Comparison of ENCODE assay signal across 8 mouse cellular contexts in the genomic region with DNA sequence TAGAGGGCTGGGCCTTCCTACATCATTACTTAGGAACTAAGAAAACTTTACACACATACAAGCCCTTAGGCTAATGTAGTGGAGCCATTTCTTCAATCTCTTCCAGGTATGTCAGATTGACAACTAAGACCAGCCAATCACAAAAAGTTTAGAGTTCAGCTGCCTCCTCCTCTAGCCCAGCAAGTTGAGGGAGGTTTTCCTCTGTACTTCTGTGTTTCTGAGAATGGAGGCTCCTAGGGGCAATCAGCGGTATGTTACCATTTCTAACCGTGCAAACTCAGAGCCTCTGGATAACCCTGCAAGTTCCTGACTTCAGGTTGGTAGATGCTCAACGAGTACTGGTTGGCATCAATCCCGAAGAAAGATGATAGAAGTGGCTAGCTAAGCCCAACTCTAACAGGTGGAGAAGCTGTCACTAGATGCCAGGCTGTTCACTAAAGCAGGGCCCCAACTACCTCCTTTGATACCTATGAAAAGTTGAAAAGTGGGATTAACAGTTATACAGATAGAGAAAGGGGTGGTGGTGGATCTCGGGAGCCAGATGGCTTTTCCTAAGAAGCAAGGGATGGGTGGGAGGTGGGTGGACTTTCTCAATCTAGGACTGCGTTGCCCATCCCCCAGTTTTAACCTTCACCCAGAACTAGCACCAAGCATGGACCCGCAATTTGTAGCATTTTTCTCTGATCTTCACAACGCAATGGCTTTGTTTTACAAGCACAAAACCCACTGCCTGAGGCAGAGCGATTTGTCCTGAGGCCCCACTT. TPM values are rescaled to one million over a fixed set of nuclear protein-coding genes. Genes with fewer than 3 reads are reported as not detected.
A peak's percentile ranks its signal among the peaks of the same experiment; 100 is the strongest.
DNase-seq lines count a peak whose midpoint lies in the region; ATAC-seq lines count a peak whose summit lies in the region.

No protein-coding gene starts in this region.

- no peak for ATAC-seq in heart, embryonic 15.5 days (replicated peaks; ENCODE audit: insufficient number of reproducible peaks, insufficient read depth, low FRiP score, low read depth)
- ATAC-seq in liver, embryonic 11.5 days (replicated peaks; ENCODE audit: low FRiP score): 0 out of 2 replicates have a peak, but pooled peaks have one; percentile 13

- H3K36me3 ChIP-seq in heart, embryonic 15.5 days: 0 out of 2 replicates have a peak, but pooled peaks cover 3% of the 10 kb centered on the region
- peaks cover 31% of the 10 kb centered on the region for H3K36me3 ChIP-seq in forebrain, embryonic 10.5 days (replicated peaks)
- H3K36me3 ChIP-seq in liver, embryonic 11.5 days (ENCODE audit: control insufficient read depth, insufficient read depth, low read length): 0 out of 2 replicates have a peak, but pooled peaks cover 2% of the 10 kb centered on the region

- peaks cover 26% of the 10 kb centered on the region for H3K4me1 ChIP-seq in heart, embryonic 15.5 days (replicated peaks)
- peaks cover 42% of the 10 kb centered on the region for H3K4me1 ChIP-seq in forebrain, embryonic 10.5 days
- H3K4me1 ChIP-seq in liver, embryonic 11.5 days (replicated peaks; ENCODE audit: control insufficient read depth, insufficient read depth, low read length): peaks cover 24% of the 10 kb centered on the region

- peak overlapping the region; percentile 79 for H3K27ac ChIP-seq in heart, embryonic 15.5 days
- H3K27ac ChIP-seq in forebrain, embryonic 10.5 days: peak overlapping the region; percentile 94
- peak overlapping the region; percentile 44 for H3K27ac ChIP-seq in liver, embryonic 11.5 days (ENCODE audit: low read depth, low read length)

- peak overlapping the region; percentile 94 for H3K4me2 ChIP-seq in heart, embryonic 15.5 days
- peak overlapping the region; percentile 85 for H3K4me2 ChIP-seq in liver, embryonic 11.5 days

- no peak for DNase-seq in heart, postnatal 10 days
- peak; percentile 48 for DNase-seq in ES-CJ7 (ENCODE audit: low read depth, low spot score)
- no peak for DNase-seq in forebrain, embryonic 10.5 days (ENCODE audit: extremely low spot score, low spot score)
- DNase-seq in liver, embryonic 11.5 days (ENCODE audit: low spot score): no peak
- DNase-seq in ovary, postnatal 10 days (ENCODE audit: low spot score): no peak
- DNase-seq in right cerebral cortex, adult 2 months (ENCODE audit: low spot score in 2 of 2): no peak
- no peak for DNase-seq in cerebellum, postnatal 25 days

- intact Hi-C loops in heart, postnatal 10 days (cut with DNase I): no loop called here

- H3K4me3 ChIP-seq in heart, embryonic 15.5 days: peak overlapping the region; percentile 90
- H3K4me3 ChIP-seq in forebrain, embryonic 10.5 days: peak overlapping the region; percentile 85
- peak overlapping the region; percentile 87 for H3K4me3 ChIP-seq in liver, embryonic 11.5 days (ENCODE audit: low read depth, low read length)

- no peaks in the 10 kb centered on the region for H3K9me3 ChIP-seq in heart, embryonic 15.5 days (replicated peaks)
- H3K9me3 ChIP-seq in forebrain, embryonic 10.5 days: no peaks in the 10 kb centered on the region; the same call in 1 of the 2 replicates
- H3K9me3 ChIP-seq in liver, embryonic 11.5 days (ENCODE audit: control insufficient read depth, low read length): no peaks in the 10 kb centered on the region

- no peaks in the 10 kb centered on the region for H3K27me3 ChIP-seq in heart, embryonic 15.5 days
- no peaks in the 10 kb centered on the region for H3K27me3 ChIP-seq in forebrain, embryonic 10.5 days (ENCODE audit: poor library complexity, severe bottlenecking)
- no peaks in the 10 kb centered on the region for H3K27me3 ChIP-seq in liver, embryonic 11.5 days (replicated peaks; ENCODE audit: control insufficient read depth, insufficient read depth, low read length)

- peak overlapping the region; percentile 85 for H3K9ac ChIP-seq in heart, embryonic 15.5 days
- H3K9ac ChIP-seq in liver, embryonic 11.5 days (ENCODE audit: low read depth, low read length): peak overlapping the region; percentile 72

- 29% methylated on average over 9 of the region's 9 CpGs for WGBS in heart, embryonic 15.5 days
- WGBS in forebrain, embryonic 10.5 days: 30% methylated on average over 9 of the region's 9 CpGs
- WGBS in liver, embryonic 11.5 days: 42% methylated on average over 9 of the region's 9 CpGs

RNA-seq across cellular contexts. Expression of a gene that starts 0.6 kb away (rescaled TPM):
- polyA plus RNA-seq in heart, embryonic 15.5 days (2015; fragmentation: Nextera tagmentation; extraction: Ambion mirVana): 75.0 and 92.0 TPM in 2 replicates
- 10 to 100 TPM; 84.4 to 87.8 TPM for total RNA-seq in heart, postnatal 10 days (2021)
- 116 and 127 TPM in 2 replicates for polyA plus RNA-seq in forebrain, embryonic 10.5 days (2016; fragmentation: Nextera tagmentation; extraction: Ambion mirVana)
- polyA plus RNA-seq in liver, embryonic 11.5 days (2014; fragmentation: Nextera tagmentation; extraction: Ambion mirVana): 89.5 and 96.1 TPM in 2 replicates

RNA-seq across cellular contexts. Expression of a gene that starts 1.2 kb away (rescaled TPM):
- 30.8 and 38.1 TPM in 2 replicates for polyA plus RNA-seq in heart, embryonic 15.5 days (2015; fragmentation: Nextera tagmentation; extraction: Ambion mirVana)
- 100 to 1,000 TPM in 1 of 2 experiments, 10 to 100 TPM in 1; 60.1 to 100 TPM for total RNA-seq in heart, postnatal 10 days (2021)
- 22.0 and 24.4 TPM in 2 replicates for polyA plus RNA-seq in forebrain, embryonic 10.5 days (2016; fragmentation: Nextera tagmentation; extraction: Ambion mirVana)
- polyA plus RNA-seq in liver, embryonic 11.5 days (2014; fragmentation: Nextera tagmentation; extraction: Ambion mirVana): 18.6 and 22.7 TPM in 2 replicates

Comparison
In these comparisons a context has a peak if more than half of its experiments do, and no peak if none do; other contexts are left out.
1. H3K27ac ChIP-seq: peak in every context shown above with its lines; median percentile 94 in forebrain, embryonic 10.5 days; 79 in heart, embryonic 15.5 days; 44 in liver, embryonic 11.5 days.